Mouse (Mus musculus): ENCODE measurements at regions not wholly inside any gene's neighbourhood (a gene's known extent, or its start where the extent isn't known, plus 50 kb on each side); places are given as distances from the start of the nearest gene placed in this dataset.
"Not testable (repeated sequence)": the region's sequence is repeated elsewhere in the genome, so short reads cannot be mapped to it uniquely, and the experiment has no call there.

GRCm38 (mm10) chr12:21680026-21680425, 262.6 kb upstream of the Ywhaq start:
- H3K4me3 ChIP-seq (ENCODE audit: insufficient read depth, low read length); H3K27ac ChIP-seq (ENCODE audit: insufficient read depth, low read length); H3K4me1 ChIP-seq (ENCODE audit: control insufficient read depth, insufficient read depth, low read length): not testable (repeated sequence)

- not testable (repeated sequence) for H3K4me1 ChIP-seq (ENCODE audit: control insufficient read depth, insufficient read depth, low read length); H3K27ac ChIP-seq (ENCODE audit: insufficient read depth, low read length); H3K4me3 ChIP-seq (ENCODE audit: insufficient read depth, low read length)
Observed at GRCm38 (mm10) chr12:21649381-21649780, 231.9 kb upstream of the Ywhaq start.

- H3K27ac ChIP-seq (ENCODE audit: insufficient read depth, low read length); H3K4me3 ChIP-seq (ENCODE audit: insufficient read depth, low read length); H3K4me1 ChIP-seq (ENCODE audit: control insufficient read depth, insufficient read depth, low read length): not testable (repeated sequence)
- peak; percentile 70; the same call in 1 of the 2 replicates for TF ChIP-seq CTCF (IDR thresholded peaks at IDR 0.05; ENCODE audit: borderline replicate concordance, insufficient read depth, low read length)
Observed at GRCm38 (mm10) chr12:21613781-21614180, 196.3 kb upstream of the Ywhaq start.

- Histone ChIP-seq H3K4me1 (ENCODE audit: control insufficient read depth, insufficient read depth, low read length) (no peaks in the 10 kb centered on the region), H3K4me3 (ENCODE audit: insufficient read depth, low read length) (no peak overlapping the region), H3K27ac (ENCODE audit: insufficient read depth, low read length) (no peak overlapping the region)
- TF ChIP-seq CTCF (IDR thresholded peaks at IDR 0.05; ENCODE audit: borderline replicate concordance, insufficient read depth, low read length) (no peak), POLR2A (IDR thresholded peaks at IDR 0.05; ENCODE audit: low read depth, low read length) (no peak)
Observed at GRCm38 (mm10) chr12:21568415-21569040, 151.1 kb upstream of the Ywhaq start.

GRCm38 (mm10) chr12:21543962-21544361, 126.5 kb upstream of the Ywhaq start:
- H3K4me3 ChIP-seq (ENCODE audit: insufficient read depth, low read length); H3K27ac ChIP-seq (ENCODE audit: insufficient read depth, low read length); H3K4me1 ChIP-seq (ENCODE audit: control insufficient read depth, insufficient read depth, low read length): not testable (repeated sequence)

- peak overlapping the region; percentile 65 for H3K4me3 ChIP-seq (ENCODE audit: insufficient read depth, low read length)
- H3K4me1 ChIP-seq (ENCODE audit: control insufficient read depth, insufficient read depth, low read length); H3K27ac ChIP-seq (ENCODE audit: insufficient read depth, low read length): not testable (repeated sequence)
- TF ChIP-seq POLR2A (IDR thresholded peaks at IDR 0.05; ENCODE audit: low read depth, low read length), result peak; percentile 58
Observed at GRCm38 (mm10) chr12:21543153-21543894, 125.9 kb upstream of the Ywhaq start.

GRCm38 (mm10) chr12:21531766-21532165, 114.3 kb upstream of the Ywhaq start:
- Histone ChIP-seq H3K4me1 (ENCODE audit: control insufficient read depth, insufficient read depth, low read length) (no peaks in the 10 kb centered on the region), H3K4me3 (ENCODE audit: insufficient read depth, low read length) (no peak overlapping the region), H3K27ac (ENCODE audit: insufficient read depth, low read length) (no peak overlapping the region)
- TF ChIP-seq POLR2A (IDR thresholded peaks at IDR 0.05; ENCODE audit: low read depth, low read length) (no peak), CTCF (IDR thresholded peaks at IDR 0.05; ENCODE audit: borderline replicate concordance, insufficient read depth, low read length) (no peak)

GRCm38 (mm10) chr12:21529367-21529766, 111.9 kb upstream of the Ywhaq start:
- not testable (repeated sequence) for H3K4me1 ChIP-seq (ENCODE audit: control insufficient read depth, insufficient read depth, low read length); H3K27ac ChIP-seq (ENCODE audit: insufficient read depth, low read length); H3K4me3 ChIP-seq (ENCODE audit: insufficient read depth, low read length)

- H3K27ac ChIP-seq (ENCODE audit: insufficient read depth, low read length); H3K4me1 ChIP-seq (ENCODE audit: control insufficient read depth, insufficient read depth, low read length); H3K4me3 ChIP-seq (ENCODE audit: insufficient read depth, low read length): not testable (repeated sequence)
Observed at GRCm38 (mm10) chr12:21527336-21527735, 109.9 kb upstream of the Ywhaq start.

- H3K4me1 ChIP-seq (ENCODE audit: control insufficient read depth, insufficient read depth, low read length); H3K27ac ChIP-seq (ENCODE audit: insufficient read depth, low read length); H3K4me3 ChIP-seq (ENCODE audit: insufficient read depth, low read length): not testable (repeated sequence)
Observed at GRCm38 (mm10) chr12:21526906-21527305, 109.5 kb upstream of the Ywhaq start.

- H3K4me1 ChIP-seq (ENCODE audit: control insufficient read depth, insufficient read depth, low read length); H3K27ac ChIP-seq (ENCODE audit: insufficient read depth, low read length); H3K4me3 ChIP-seq (ENCODE audit: insufficient read depth, low read length): not testable (repeated sequence)
Observed at GRCm38 (mm10) chr12:21525567-21525966, 108.1 kb upstream of the Ywhaq start.

Data from embryonic fibroblast, embryonic 13.5 days (primary cell).